In genomic region chr10:81059603-81060543, GRCm38 (mm10) we compare ENCODE assay signal across 8 mouse cellular contexts. TPM values are rescaled to one million over a fixed set of nuclear protein-coding genes. Genes with fewer than 3 reads are reported as not detected.
DNase-seq lines count a peak whose midpoint lies in the region; ATAC-seq and TF ChIP-seq lines count a peak whose summit lies in the region.

Sgta (minus strand) TSS chr10:81060181.

- H3K4me1 ChIP-seq in embryonic facial prominence, embryonic 13.5 days = peaks cover 35% of the 10 kb centered on the region
- H3K4me1 ChIP-seq in kidney, adult 2 months (ENCODE audit: control insufficient read depth, insufficient read depth, low read length) = peaks cover 6% of the 10 kb centered on the region; the same call in 1 of the 2 replicates
- H3K4me1 ChIP-seq in limb, embryonic 12.5 days (replicated peaks) = peaks cover 20% of the 10 kb centered on the region
- H3K4me1 ChIP-seq in midbrain, embryonic 15.5 days = peaks cover 40% of the 10 kb centered on the region
- peaks cover 6% of the 10 kb centered on the region; the same call in 1 of the 2 replicates for H3K4me1 ChIP-seq in spleen, adult 2 months (ENCODE audit: control insufficient read depth, insufficient read depth, insufficient read length)

- peak within 1 kb of the TSS; percentile 72 for H3K4me3 ChIP-seq in embryonic facial prominence, embryonic 13.5 days
- H3K4me3 ChIP-seq in kidney, adult 2 months (ENCODE audit: insufficient read depth, low read depth, low read length) = peak within 1 kb of the TSS; percentile 72
- H3K4me3 ChIP-seq in limb, embryonic 12.5 days (replicated peaks) = peak within 1 kb of the TSS; percentile 76
- peak within 1 kb of the TSS; percentile 76 for H3K4me3 ChIP-seq in midbrain, embryonic 15.5 days
- peak within 1 kb of the TSS; percentile 92 for H3K4me3 ChIP-seq in spleen, adult 2 months (ENCODE audit: extremely low read depth, insufficient read depth, insufficient read length)

- peak; percentile 90 for ATAC-seq in embryonic facial prominence, embryonic 13.5 days (ENCODE audit: insufficient number of reproducible peaks, insufficient read depth, low FRiP score, low TSS enrichment, low read depth)
- peak; percentile 91 for ATAC-seq in limb, embryonic 12.5 days (ENCODE audit: insufficient number of reproducible peaks, insufficient read depth, low FRiP score, low TSS enrichment, low read depth)
- ATAC-seq in midbrain, embryonic 15.5 days (replicated peaks) = peak; percentile 92

- no peak for TF ChIP-seq POLR2A in kidney, adult 2 months (IDR thresholded peaks at IDR 0.05; ENCODE audit: low read depth, low read length)
- peak; percentile 18; the same call in 1 of the 2 replicates for TF ChIP-seq POLR2A in spleen, adult 2 months (IDR thresholded peaks at IDR 0.05; ENCODE audit: low read depth, low read length)

- no peaks in the 10 kb centered on the region for H3K27me3 ChIP-seq in embryonic facial prominence, embryonic 13.5 days
- no peaks in the 10 kb centered on the region for H3K27me3 ChIP-seq in kidney, adult 2 months (replicated peaks; ENCODE audit: control insufficient read depth, insufficient read depth, low read length)
- H3K27me3 ChIP-seq in limb, embryonic 12.5 days = no peaks in the 10 kb centered on the region
- H3K27me3 ChIP-seq in midbrain, embryonic 15.5 days (replicated peaks) = no peaks in the 10 kb centered on the region
- H3K27me3 ChIP-seq in spleen, adult 2 months (ENCODE audit: control insufficient read depth, insufficient read depth, low read length) = no peaks in the 10 kb centered on the region

- no peaks in the 10 kb centered on the region for H3K9me3 ChIP-seq in embryonic facial prominence, embryonic 13.5 days
- H3K9me3 ChIP-seq in limb, embryonic 12.5 days = no peaks in the 10 kb centered on the region
- no peaks in the 10 kb centered on the region for H3K9me3 ChIP-seq in midbrain, embryonic 15.5 days

- TF ChIP-seq CTCF in kidney, adult 2 months (conservative IDR thresholded peaks at IDR 0.05; ENCODE audit: insufficient read depth, insufficient read length, low read depth, low read length) = no peak
- no peak for TF ChIP-seq CTCF in spleen, adult 2 months (IDR thresholded peaks at IDR 0.05; ENCODE audit: extremely low read depth, insufficient read depth, insufficient read length, insufficient replicate concordance)

- H3K4me2 ChIP-seq in embryonic facial prominence, embryonic 13.5 days = peak within 1 kb of the TSS; percentile 89
- peak within 1 kb of the TSS; percentile 78 for H3K4me2 ChIP-seq in limb, embryonic 12.5 days
- peak within 1 kb of the TSS; percentile 79 for H3K4me2 ChIP-seq in midbrain, embryonic 15.5 days

- no peak within 1 kb of the TSS for H3K27ac ChIP-seq in embryonic facial prominence, embryonic 13.5 days
- H3K27ac ChIP-seq in kidney, adult 2 months (ENCODE audit: insufficient read depth, low read depth, low read length) = peak within 1 kb of the TSS; percentile 53; the same call in 1 of the 2 replicates
- 0 out of 2 replicates have a peak within 1 kb of the TSS, but pooled peaks have one; percentile 19 for H3K27ac ChIP-seq in limb, embryonic 12.5 days
- peak within 1 kb of the TSS; percentile 43 for H3K27ac ChIP-seq in midbrain, embryonic 15.5 days
- H3K27ac ChIP-seq in spleen, adult 2 months (ENCODE audit: insufficient read depth, low read length) = peak within 1 kb of the TSS; percentile 66

- H3K9ac ChIP-seq in embryonic facial prominence, embryonic 13.5 days = peak within 1 kb of the TSS; percentile 84
- H3K9ac ChIP-seq in limb, embryonic 12.5 days (replicated peaks) = peak within 1 kb of the TSS; percentile 79
- H3K9ac ChIP-seq in midbrain, embryonic 15.5 days = peak within 1 kb of the TSS; percentile 82

- WGBS in embryonic facial prominence, embryonic 13.5 days = under 1% methylated on average over 48 of the region's 48 CpGs
- WGBS in kidney, adult 2 months = under 1% methylated on average over 48 of the region's 48 CpGs
- under 1% methylated on average over 48 of the region's 48 CpGs for WGBS in limb, embryonic 12.5 days
- WGBS in midbrain, embryonic 15.5 days = 0% methylated on average over 48 of the region's 48 CpGs
- WGBS in spleen, adult 2 months = under 1% methylated on average over 48 of the region's 48 CpGs

- H3K36me3 ChIP-seq in embryonic facial prominence, embryonic 13.5 days = 0 out of 2 replicates have a peak, but pooled peaks cover 8% of the 10 kb centered on the region
- H3K36me3 ChIP-seq in kidney, adult 2 months (ENCODE audit: control insufficient read depth, insufficient read depth, low read length) = no peaks in the 10 kb centered on the region
- H3K36me3 ChIP-seq in limb, embryonic 12.5 days = peaks cover 17% of the 10 kb centered on the region
- H3K36me3 ChIP-seq in midbrain, embryonic 15.5 days (replicated peaks) = no peaks in the 10 kb centered on the region
- no peaks in the 10 kb centered on the region for H3K36me3 ChIP-seq in spleen, adult 2 months (ENCODE audit: control insufficient read depth, insufficient read depth, low read length)

- DNase-seq in 3134 (ENCODE audit: extremely low read depth, insufficient read length, low spot score) = peak; percentile 97
- DNase-seq in adrenal gland, postnatal 36 days = peak; percentile 98
- peak; percentile 99 to 100 for DNase-seq in heart, adult 18-20 months
- peak; percentile 100 for DNase-seq in kidney, adult 2 months
- DNase-seq in spleen, adult 2 months (ENCODE audit: low read depth in 1 of 2, low spot score in 2 of 2) = peak; percentile 97 to 98

RNA-seq across cellular contexts. Expression of gene Sgta, which starts in this region (rescaled TPM):
- 100 to 1,000 TPM; 223 to 227 TPM for total RNA-seq in adrenal gland, postnatal 36 days (2021)
- 218 and 222 TPM in 2 replicates for polyA plus RNA-seq in embryonic facial prominence, embryonic 13.5 days (2015; fragmentation: Nextera tagmentation; extraction: Ambion mirVana)
- total RNA-seq in heart, adult 18-20 months (2021) = 100 to 1,000 TPM in 1 of 2 experiments, 10 to 100 TPM in 1; 99.5 to 102 TPM
- 183 and 212 TPM in 2 replicates for polyA plus RNA-seq in kidney, adult 2 months (2012; rRNA removed)
- 225 and 235 TPM in 2 replicates for polyA plus RNA-seq in limb, embryonic 12.5 days (2016; fragmentation: Nextera tagmentation; extraction: Ambion mirVana)
- polyA plus RNA-seq in midbrain, embryonic 15.5 days (2015; fragmentation: Nextera tagmentation; extraction: Ambion mirVana) = 353 and 376 TPM in 2 replicates
- 88.8 and 114 TPM in 2 replicates for polyA plus RNA-seq in spleen, adult 2 months (2012; rRNA removed)
